9 mouse cellular contexts compared by ENCODE assay signal in genomic region chr12:8676341-8676740, GRCm38 (mm10). TPM values are rescaled to one million over a fixed set of nuclear protein-coding genes. Genes with fewer than 3 reads are reported as not detected.
DNase-seq lines count a peak whose midpoint lies in the region; ATAC-seq lines count a peak whose summit lies in the region.
"Had no signal": no experiment of that assay in that cellular context is flagged by ENCODE, and none has a peak within 500 bp of the region (broad histone marks: within the 10 kb centered on the region; RNA-seq: fewer than 3 reads in every experiment).

No protein-coding gene starts in this region.

- H3K4me2 ChIP-seq in kidney, embryonic 16.5 days (replicated peaks; ENCODE audit: low read depth, low read length), result peak overlapping the region; percentile 57
- H3K4me2 ChIP-seq in limb, embryonic 12.5 days, result peak overlapping the region; percentile 63
- peak overlapping the region; percentile 73 for H3K4me2 ChIP-seq in neural tube, embryonic 14.5 days (ENCODE audit: low read depth, low read length)

- no peak for DNase-seq in kidney, postnatal 10 days
- DNase-seq in forebrain, embryonic 10.5 days (ENCODE audit: extremely low spot score, low spot score), result no peak
- no peak for DNase-seq in testis, postnatal 14 days (ENCODE audit: low spot score)
- no peak for DNase-seq in ovary, adult 18-20 months (ENCODE audit: low spot score)
- no peak for DNase-seq in cerebellum, adult 9-11 months
- DNase-seq: gastrocnemius, postnatal 25 days had no signal

- no peaks in the 10 kb centered on the region for H3K36me3 ChIP-seq in kidney, embryonic 16.5 days (ENCODE audit: insufficient read depth, low read length)
- H3K36me3 ChIP-seq in forebrain, embryonic 10.5 days (replicated peaks), result peaks cover 38% of the 10 kb centered on the region
- H3K36me3 ChIP-seq in limb, embryonic 12.5 days, result peaks cover 16% of the 10 kb centered on the region
- H3K36me3 ChIP-seq in neural tube, embryonic 14.5 days (ENCODE audit: control insufficient read depth, insufficient read depth, low read length), result no peaks in the 10 kb centered on the region

- 0 out of 2 replicates have a peak overlapping the region, but pooled peaks have one; percentile 36 for H3K9ac ChIP-seq in kidney, embryonic 16.5 days (replicated peaks; ENCODE audit: low read length)
- H3K9ac ChIP-seq in limb, embryonic 12.5 days (replicated peaks), result no peak overlapping the region
- no peak overlapping the region for H3K9ac ChIP-seq in neural tube, embryonic 14.5 days (replicated peaks; ENCODE audit: low read depth, low read length)

- no peak for ATAC-seq in kidney, embryonic 16.5 days (ENCODE audit: low FRiP score, low TSS enrichment)
- no peak for ATAC-seq in limb, embryonic 12.5 days (ENCODE audit: insufficient number of reproducible peaks, insufficient read depth, low FRiP score, low TSS enrichment, low read depth)
- no peak for ATAC-seq in neural tube, embryonic 14.5 days (ENCODE audit: low read depth)

- H3K27me3 ChIP-seq in kidney, embryonic 16.5 days (ENCODE audit: insufficient read depth, low read length), result no peaks in the 10 kb centered on the region
- H3K27me3 ChIP-seq in forebrain, embryonic 10.5 days (ENCODE audit: poor library complexity, severe bottlenecking), result no peaks in the 10 kb centered on the region
- no peaks in the 10 kb centered on the region for H3K27me3 ChIP-seq in limb, embryonic 12.5 days
- no peaks in the 10 kb centered on the region; the same call in 1 of the 2 replicates for H3K27me3 ChIP-seq in neural tube, embryonic 14.5 days (ENCODE audit: control insufficient read depth, insufficient read depth, low read length)

- H3K4me1 ChIP-seq in kidney, embryonic 16.5 days (ENCODE audit: insufficient read depth, low read length), result peaks cover 27% of the 10 kb centered on the region
- H3K4me1 ChIP-seq in forebrain, embryonic 10.5 days, result peaks cover 23% of the 10 kb centered on the region
- H3K4me1 ChIP-seq in limb, embryonic 12.5 days (replicated peaks), result peaks cover 14% of the 10 kb centered on the region
- H3K4me1 ChIP-seq in neural tube, embryonic 14.5 days (ENCODE audit: control insufficient read depth, insufficient read depth, low read length), result peaks cover 13% of the 10 kb centered on the region; the same call in 1 of the 2 replicates

- peak overlapping the region; percentile 35 for H3K4me3 ChIP-seq in kidney, embryonic 16.5 days (ENCODE audit: low read length)
- H3K4me3 ChIP-seq in forebrain, embryonic 10.5 days, result peak overlapping the region; percentile 93
- peak overlapping the region; percentile 92 for H3K4me3 ChIP-seq in limb, embryonic 12.5 days (replicated peaks)
- peak overlapping the region; percentile 90; the same call in 1 of the 2 replicates for H3K4me3 ChIP-seq in neural tube, embryonic 14.5 days (ENCODE audit: low read depth, low read length)

- 59% methylated on average over 6 of the region's 6 CpGs for WGBS in kidney, embryonic 16.5 days
- WGBS in forebrain, embryonic 10.5 days, result 89% methylated on average over 6 of the region's 6 CpGs
- WGBS in limb, embryonic 12.5 days, result 80% methylated on average over 6 of the region's 6 CpGs
- 79% methylated on average over 6 of the region's 6 CpGs for WGBS in neural tube, embryonic 14.5 days

- no peak overlapping the region for H3K27ac ChIP-seq in kidney, embryonic 16.5 days (ENCODE audit: low read length)
- H3K27ac ChIP-seq in forebrain, embryonic 10.5 days, result no peak overlapping the region
- H3K27ac ChIP-seq in limb, embryonic 12.5 days, result no peak overlapping the region
- no peak overlapping the region for H3K27ac ChIP-seq in neural tube, embryonic 14.5 days (ENCODE audit: low read depth, low read length)

- H3K9me3 ChIP-seq in kidney, embryonic 16.5 days (ENCODE audit: low read length), result no peaks in the 10 kb centered on the region
- H3K9me3 ChIP-seq in forebrain, embryonic 10.5 days, result peaks cover 2% of the 10 kb centered on the region; the same call in 1 of the 2 replicates
- no peaks in the 10 kb centered on the region for H3K9me3 ChIP-seq in limb, embryonic 12.5 days
- H3K9me3 ChIP-seq in neural tube, embryonic 14.5 days (ENCODE audit: control insufficient read depth, low read length), result no peaks in the 10 kb centered on the region

RNA-seq across cellular contexts. Expression of gene Pum2, which starts 2.4 kb away (rescaled TPM):
- polyA plus RNA-seq in kidney, embryonic 16.5 days (2015; fragmentation: Nextera tagmentation; extraction: Ambion mirVana), result 48.0 and 49.5 TPM in 2 replicates
- 76.2 and 80.0 TPM in 2 replicates for polyA plus RNA-seq in forebrain, embryonic 10.5 days (2016; fragmentation: Nextera tagmentation; extraction: Ambion mirVana)
- 64.9 and 69.4 TPM in 2 replicates for polyA plus RNA-seq in limb, embryonic 12.5 days (2016; fragmentation: Nextera tagmentation; extraction: Ambion mirVana)
- polyA plus RNA-seq in neural tube, embryonic 14.5 days (2014; fragmentation: Nextera tagmentation; extraction: Ambion mirVana), result 62.4 and 68.7 TPM in 2 replicates

Comparison
In these comparisons a context has a peak if more than half of its experiments do, and no peak if none do; other contexts are left out.
1. H3K4me3 ChIP-seq: peak in every context shown above with its lines; median percentile 93 in forebrain, embryonic 10.5 days; 92 in limb, embryonic 12.5 days; 90 in neural tube, embryonic 14.5 days; 35 in kidney, embryonic 16.5 days.